Comparison of ENCODE assay signal across 24 mouse cellular contexts in the genomic region with DNA sequence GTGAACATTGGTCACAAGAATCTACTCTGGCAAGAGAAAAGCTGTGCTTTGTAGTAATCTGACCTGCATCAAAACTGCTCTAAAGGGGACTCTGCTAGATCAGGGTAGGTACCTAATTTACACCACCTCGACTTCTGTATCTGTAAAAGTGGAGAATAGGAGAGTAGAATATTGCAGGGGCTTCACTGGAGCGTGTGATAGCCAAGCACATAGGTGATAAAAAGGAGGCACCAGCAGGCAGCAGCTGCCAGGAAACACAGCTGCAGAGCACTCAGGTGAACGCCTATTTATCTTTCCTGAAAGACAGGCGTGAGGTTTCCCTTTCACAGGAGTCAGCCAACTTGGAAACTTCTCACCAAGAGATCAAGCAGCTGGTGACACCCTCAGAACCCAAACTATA.
A peak's percentile ranks its signal among the peaks of the same experiment; 100 is the strongest.
DNase-seq lines count a peak whose midpoint lies in the region; ATAC-seq and TF ChIP-seq lines count a peak whose summit lies in the region.
"Had no signal": no experiment of that assay in that cellular context is flagged by ENCODE, and none has a peak within 500 bp of the region (broad histone marks: within the 10 kb centered on the region; RNA-seq: fewer than 3 reads in every experiment).

No protein-coding gene starts in this region.

- H3K9ac ChIP-seq in embryonic facial prominence, embryonic 14.5 days (ENCODE audit: low read depth, low read length), result no peak overlapping the region
- no peak overlapping the region for H3K9ac ChIP-seq in kidney, embryonic 14.5 days (ENCODE audit: low read depth, low read length)
- H3K9ac ChIP-seq in kidney, embryonic 16.5 days (replicated peaks; ENCODE audit: low read length), result no peak overlapping the region
- H3K9ac ChIP-seq: embryonic facial prominence, embryonic 13.5 days; forebrain, embryonic 13.5 days; forebrain, embryonic 15.5 days; forebrain, postnatal 0 days had no signal

- no peak for TF ChIP-seq POLR2A in kidney, adult 2 months (IDR thresholded peaks at IDR 0.05; ENCODE audit: low read depth, low read length)

- peak; percentile 19 for DNase-seq in embryonic facial prominence, embryonic 14.5 days (ENCODE audit: low spot score)
- DNase-seq in embryonic facial prominence, embryonic 10.5 days (ENCODE audit: low spot score), result no peak
- DNase-seq in kidney, adult 18-20 months, result no peak
- no peak for DNase-seq in kidney, adult 2 months
- DNase-seq: adrenal gland, adult 8-10 months; adrenal gland, postnatal 14 days; adrenal gland, postnatal 36 days; B cell, adult 2 months; cerebellum, adult 11-12 months; cerebellum, adult 2 months; cerebellum, adult 9-10 months; cerebellum, postnatal 10 days; cerebellum, postnatal 25 days; forebrain, postnatal 0 days had no signal

- ATAC-seq in embryonic facial prominence, embryonic 14.5 days (ENCODE audit: low read depth), result no peak
- ATAC-seq in kidney, embryonic 14.5 days (ENCODE audit: low FRiP score, low TSS enrichment), result peak; percentile 77
- ATAC-seq in kidney, embryonic 16.5 days (ENCODE audit: low FRiP score, low TSS enrichment), result peak; percentile 79
- ATAC-seq: activated CD4-positive, CD25-positive, alpha-beta regulatory T cell, adult 4 months; CD4-positive, CD25-positive, alpha-beta regulatory T cell, adult 4 months; forebrain, embryonic 13.5 days; forebrain, embryonic 15.5 days; forebrain, postnatal 0 days; Patski had no signal

- no peaks in the 10 kb centered on the region for H3K9me3 ChIP-seq in embryonic facial prominence, embryonic 14.5 days (ENCODE audit: control insufficient read depth, low read length)
- no peaks in the 10 kb centered on the region for H3K9me3 ChIP-seq in embryonic facial prominence, embryonic 10.5 days
- H3K9me3 ChIP-seq in kidney, embryonic 14.5 days (ENCODE audit: control insufficient read depth, low read length), result no peaks in the 10 kb centered on the region
- H3K9me3 ChIP-seq in kidney, embryonic 16.5 days (ENCODE audit: low read length), result no peaks in the 10 kb centered on the region
- H3K9me3 ChIP-seq: embryonic facial prominence, embryonic 13.5 days; forebrain, embryonic 13.5 days; forebrain, embryonic 15.5 days had no signal

- H3K36me3 ChIP-seq in embryonic facial prominence, embryonic 14.5 days (ENCODE audit: control insufficient read depth, insufficient read depth, low read length), result no peaks in the 10 kb centered on the region
- H3K36me3 ChIP-seq in embryonic facial prominence, embryonic 10.5 days (replicated peaks), result no peaks in the 10 kb centered on the region
- H3K36me3 ChIP-seq in kidney, embryonic 14.5 days (ENCODE audit: control insufficient read depth, insufficient read depth, low read length), result no peaks in the 10 kb centered on the region
- H3K36me3 ChIP-seq in kidney, embryonic 16.5 days (ENCODE audit: insufficient read depth, low read length), result no peaks in the 10 kb centered on the region
- H3K36me3 ChIP-seq in kidney, adult 2 months (ENCODE audit: control insufficient read depth, insufficient read depth, low read length), result no peaks in the 10 kb centered on the region
- H3K36me3 ChIP-seq: embryonic facial prominence, embryonic 13.5 days; forebrain, embryonic 15.5 days; G1E had no signal

- no peak for TF ChIP-seq CTCF in kidney, adult 2 months (conservative IDR thresholded peaks at IDR 0.05; ENCODE audit: insufficient read depth, insufficient read length, low read depth, low read length)

- no peak overlapping the region for H3K27ac ChIP-seq in embryonic facial prominence, embryonic 14.5 days (replicated peaks; ENCODE audit: low read depth, low read length)
- H3K27ac ChIP-seq in embryonic facial prominence, embryonic 10.5 days (replicated peaks), result no peak overlapping the region
- no peak overlapping the region for H3K27ac ChIP-seq in kidney, embryonic 14.5 days (ENCODE audit: low read depth, low read length)
- no peak overlapping the region for H3K27ac ChIP-seq in kidney, embryonic 16.5 days (ENCODE audit: low read length)
- no peak overlapping the region for H3K27ac ChIP-seq in kidney, adult 2 months (ENCODE audit: insufficient read depth, low read depth, low read length)
- H3K27ac ChIP-seq: embryonic facial prominence, embryonic 13.5 days; forebrain, embryonic 13.5 days; forebrain, embryonic 15.5 days had no signal

- H3K4me2 ChIP-seq in embryonic facial prominence, embryonic 14.5 days (ENCODE audit: low read depth, low read length), result no peak overlapping the region
- H3K4me2 ChIP-seq in kidney, embryonic 14.5 days (replicated peaks; ENCODE audit: low read depth, low read length), result no peak overlapping the region
- H3K4me2 ChIP-seq in kidney, embryonic 16.5 days (replicated peaks; ENCODE audit: low read depth, low read length), result no peak overlapping the region
- H3K4me2 ChIP-seq: embryonic facial prominence, embryonic 13.5 days; forebrain, embryonic 13.5 days; forebrain, embryonic 15.5 days had no signal

- 41% methylated on average over 4 of the region's 4 CpGs for WGBS in embryonic facial prominence, embryonic 14.5 days
- 77% methylated on average over 4 of the region's 4 CpGs for WGBS in embryonic facial prominence, embryonic 10.5 days
- WGBS in kidney, embryonic 14.5 days, result 18% methylated on average over 4 of the region's 4 CpGs
- 14% methylated on average over 4 of the region's 4 CpGs for WGBS in kidney, embryonic 16.5 days
- 39% methylated on average over 4 of the region's 4 CpGs for WGBS in kidney, adult 2 months

- no peaks in the 10 kb centered on the region for H3K27me3 ChIP-seq in embryonic facial prominence, embryonic 14.5 days (replicated peaks; ENCODE audit: control insufficient read depth, insufficient read depth, low read length)
- H3K27me3 ChIP-seq in embryonic facial prominence, embryonic 10.5 days (replicated peaks; ENCODE audit: low read depth, poor library complexity, severe bottlenecking), result 0 out of 2 replicates have a peak, but pooled peaks cover 4% of the 10 kb centered on the region
- no peaks in the 10 kb centered on the region for H3K27me3 ChIP-seq in kidney, embryonic 14.5 days (ENCODE audit: control insufficient read depth, insufficient read depth, low read length)
- no peaks in the 10 kb centered on the region for H3K27me3 ChIP-seq in kidney, embryonic 16.5 days (ENCODE audit: insufficient read depth, low read length)
- H3K27me3 ChIP-seq in kidney, adult 2 months (replicated peaks; ENCODE audit: control insufficient read depth, insufficient read depth, low read length), result no peaks in the 10 kb centered on the region
- H3K27me3 ChIP-seq: CH12.LX; embryonic facial prominence, embryonic 13.5 days; forebrain, embryonic 13.5 days; forebrain, embryonic 15.5 days; Patski had no signal

- peaks cover 7% of the 10 kb centered on the region; the same call in 1 of the 2 replicates for H3K4me1 ChIP-seq in embryonic facial prominence, embryonic 14.5 days (ENCODE audit: control insufficient read depth, insufficient read depth, low read length)
- H3K4me1 ChIP-seq in embryonic facial prominence, embryonic 10.5 days, result peaks cover 10% of the 10 kb centered on the region; the same call in 1 of the 2 replicates
- H3K4me1 ChIP-seq in kidney, embryonic 14.5 days (ENCODE audit: control insufficient read depth, insufficient read depth, low read length), result no peaks in the 10 kb centered on the region
- no peaks in the 10 kb centered on the region for H3K4me1 ChIP-seq in kidney, embryonic 16.5 days (ENCODE audit: insufficient read depth, low read length)
- H3K4me1 ChIP-seq in kidney, adult 2 months (ENCODE audit: control insufficient read depth, insufficient read depth, low read length), result no peaks in the 10 kb centered on the region

- no peak overlapping the region for H3K4me3 ChIP-seq in embryonic facial prominence, embryonic 14.5 days (ENCODE audit: low read depth, low read length)
- H3K4me3 ChIP-seq in embryonic facial prominence, embryonic 10.5 days, result no peak overlapping the region
- H3K4me3 ChIP-seq in kidney, embryonic 14.5 days (ENCODE audit: low read length), result no peak overlapping the region
- H3K4me3 ChIP-seq in kidney, embryonic 16.5 days (ENCODE audit: low read length), result no peak overlapping the region
- no peak overlapping the region for H3K4me3 ChIP-seq in kidney, adult 2 months (ENCODE audit: insufficient read depth, low read depth, low read length)
- H3K4me3 ChIP-seq: embryonic facial prominence, embryonic 13.5 days; forebrain, embryonic 13.5 days; forebrain, embryonic 15.5 days had no signal
